Mouse (Mus musculus) heart, embryonic 14.5 days (tissue): ENCODE results near the gene Mettl6. TPM values are rescaled to one million over a fixed set of nuclear protein-coding genes. Genes with fewer than 3 reads are reported as not detected.
"Not testable (repeated sequence)": the region's sequence is repeated elsewhere in the genome, so short reads cannot be mapped to it uniquely, and the experiment has no call there.

Source experiments
- ATAC-seq: fragments of 200-750 bp; cut with Nextera tagmentation; 2 replicates; pipeline ENCODE4 v1.8.0; 2017; ENCODE audit warnings: low read depth, moderate TSS enrichment; ENCODE audit not compliant: insufficient number of reproducible peaks, insufficient read depth, low FRiP score
- H3K27ac ChIP-seq, 2 experiments: fragments of 200-500 bp in 1 of 2; fragments of 300-500 bp in 1 of 2; sonication (generic) in 1 of 2; replicated peaks in 1 of 2; 2 replicates each; pipeline ENCODE4 v1.5.1; 2012 to 2014; ENCODE audit warnings: low read depth in 2 of 2, low read length in 2 of 2, control low read depth in 1 of 2, mild to moderate bottlenecking in 1 of 2, mixed read lengths in 1 of 2; ENCODE audit not compliant: control insufficient read depth in 1 of 2, insufficient read depth in 1 of 2
- H3K27me3 ChIP-seq: fragments of 300-500 bp; sonication (generic); 2 replicates; pipeline ENCODE4 v1.6.1; 2014; ENCODE audit warnings: mild to moderate bottlenecking, low read length, control low read depth; ENCODE audit not compliant: control insufficient read depth, insufficient read depth
- H3K36me3 ChIP-seq: fragments of 300-500 bp; sonication (generic); 2 replicates; pipeline ENCODE4 v1.6.1; 2014; ENCODE audit warnings: mild to moderate bottlenecking, control low read depth, low read length, mixed read lengths; ENCODE audit not compliant: control insufficient read depth, insufficient read depth
- H3K4me1 ChIP-seq, 2 experiments: fragments of 200-500 bp in 1 of 2; fragments of 300-500 bp in 1 of 2; sonication (generic) in 1 of 2; 2 replicates each; pipeline ENCODE4 v1.6.1; 2012 to 2014; ENCODE audit warnings: low read length in 2 of 2, control low read depth in 1 of 2, mixed read lengths in 1 of 2; ENCODE audit not compliant: control insufficient read depth in 2 of 2, insufficient read depth in 2 of 2
- H3K4me2 ChIP-seq: fragments of 300-500 bp; sonication (generic); 2 replicates; pipeline ENCODE4 v1.6.1; 2014; ENCODE audit warnings: mild to moderate bottlenecking, low read length
- H3K4me3 ChIP-seq, 2 experiments: fragments of 200-500 bp in 1 of 2; fragments of 300-500 bp in 1 of 2; sonication (generic) in 1 of 2; 2 replicates each; pipeline ENCODE4 v1.5.1; 2012 to 2014; ENCODE audit warnings: low read length in 2 of 2, mild to moderate bottlenecking in 2 of 2, control low read depth in 1 of 2, low read depth in 1 of 2, moderate library complexity in 1 of 2; ENCODE audit not compliant: control insufficient read depth in 1 of 2, insufficient read depth in 1 of 2
- H3K9ac ChIP-seq: fragments of 300-500 bp; sonication (generic); 2 replicates; pipeline ENCODE4 v1.6.1; 2014; ENCODE audit warnings: mild to moderate bottlenecking, low read length
- H3K9me3 ChIP-seq: fragments of 300-500 bp; sonication (generic); 2 replicates; pipeline ENCODE4 v1.6.1; 2016; ENCODE audit warnings: low read length, control low read depth; ENCODE audit not compliant: control insufficient read depth
- WGBS: fragments of 180-500 bp; shearing (Covaris S2); extraction: QIAGEN DNeasy Blood & Tissue Kit; methylation state at CpG from one replicate; pipeline ENCODE4 v1.1.7; 2014; 5-methylcytosine and 5-hydroxymethylcytosine counted together
- polyA plus RNA-seq: library from polyadenylated mRNA; unstranded; fragments of >200 nt; fragmentation: Nextera tagmentation; extraction: Ambion mirVana; gene quantifications from 2 replicates; pipeline ENCODE4 v1.2.1, GENCODE M21; 2014

Mettl6 gene
- polyA plus RNA-seq, 1 experiment from 2014 or later = 40.7 TPM

DNA sequence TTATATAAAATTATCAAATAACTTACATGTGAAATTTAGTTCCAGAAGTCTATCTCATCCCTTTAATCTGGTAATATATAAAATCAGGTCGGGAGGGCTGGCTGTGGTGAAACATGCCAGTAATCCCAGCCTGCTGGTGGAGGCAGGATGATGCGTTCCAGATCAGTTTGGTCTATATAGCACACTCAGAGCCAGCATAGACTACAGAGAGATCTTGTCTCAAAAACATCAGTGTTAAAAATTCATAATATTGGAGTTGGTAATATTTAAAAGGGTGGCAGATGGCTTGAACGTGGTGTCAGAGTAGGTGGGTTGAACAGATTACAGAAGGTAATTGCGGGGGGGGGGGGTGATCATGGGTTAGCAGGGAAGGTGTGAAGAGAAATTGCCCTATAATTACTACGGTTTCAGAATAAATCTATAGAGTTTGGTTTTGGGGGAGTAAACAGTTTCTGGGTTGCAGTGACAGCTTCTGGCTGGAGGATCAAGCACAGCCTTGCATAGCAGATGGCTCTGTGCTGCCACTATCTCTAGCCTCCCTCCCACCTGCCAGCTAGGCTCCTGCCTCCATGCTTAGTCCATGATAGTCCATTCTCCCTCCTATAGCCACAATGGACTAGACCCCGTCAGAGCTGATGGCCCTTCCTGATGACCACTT is 38.6 kb downstream of the Mettl6 start:
- Histone ChIP-seq H3K9me3 (no peaks in the 10 kb centered on the region), H3K36me3 (no peaks in the 10 kb centered on the region), H3K9ac (no peak overlapping the region), H3K4me1 (peaks cover 0 to 2% of the 10 kb centered on the region in 2 experiments; a peak in 1 of 4 replicates), H3K4me3 (no peak overlapping the region), H3K27me3 (no peaks in the 10 kb centered on the region), H3K27ac (no peak overlapping the region), H3K4me2 (no peak overlapping the region)
- no peak for ATAC-seq
- WGBS = 77% methylated on average over 6 of the region's 6 CpGs

DNA sequence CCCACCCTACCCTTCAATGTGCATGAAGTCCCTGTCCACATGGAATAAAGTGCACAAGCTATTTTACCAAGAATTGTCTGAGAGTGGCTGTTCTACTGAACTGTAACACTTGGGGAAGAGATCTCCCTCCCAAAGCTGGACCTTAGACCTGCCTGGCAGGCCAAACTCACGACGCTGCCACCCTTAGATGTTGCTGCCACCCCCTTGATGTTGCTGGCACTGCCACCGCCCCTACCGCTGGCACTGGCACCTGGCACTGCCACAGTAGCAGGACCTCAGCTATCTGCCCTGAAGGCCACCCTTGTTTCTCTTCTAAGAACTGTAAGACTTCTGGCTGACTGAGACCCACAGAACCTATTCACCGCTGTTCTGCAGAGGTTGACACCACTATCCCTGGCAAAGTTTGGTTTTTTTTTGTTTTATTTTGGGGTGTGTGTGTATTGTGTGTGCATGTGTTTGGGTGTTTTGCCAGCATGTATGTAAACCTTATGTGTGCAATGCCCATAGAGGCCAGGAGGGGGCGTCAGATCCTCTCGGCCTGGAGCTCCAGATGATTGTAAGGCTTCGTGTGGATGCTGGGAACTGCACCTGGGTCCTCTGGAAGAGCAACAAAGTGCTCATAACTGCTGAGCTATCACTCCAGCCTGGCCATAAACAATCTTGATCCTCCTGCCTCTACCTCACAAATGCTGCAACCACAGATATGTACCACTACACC is 39.8 kb downstream of the Mettl6 start:
- no peaks in the 10 kb centered on the region for H3K36me3 ChIP-seq
- ATAC-seq = no peak
- 88% methylated on average over 8 of the region's 8 CpGs for WGBS
- H3K4me2 ChIP-seq = no peak overlapping the region
- H3K27me3 ChIP-seq = no peaks in the 10 kb centered on the region
- no peak overlapping the region for H3K9ac ChIP-seq
- H3K27ac ChIP-seq = no peak overlapping the region
- no peaks in the 10 kb centered on the region for H3K9me3 ChIP-seq
- H3K4me1 ChIP-seq = peaks cover 0 to 2% of the 10 kb centered on the region in 2 experiments; a peak in 1 of 4 replicates
- no peak overlapping the region for H3K4me3 ChIP-seq

DNA sequence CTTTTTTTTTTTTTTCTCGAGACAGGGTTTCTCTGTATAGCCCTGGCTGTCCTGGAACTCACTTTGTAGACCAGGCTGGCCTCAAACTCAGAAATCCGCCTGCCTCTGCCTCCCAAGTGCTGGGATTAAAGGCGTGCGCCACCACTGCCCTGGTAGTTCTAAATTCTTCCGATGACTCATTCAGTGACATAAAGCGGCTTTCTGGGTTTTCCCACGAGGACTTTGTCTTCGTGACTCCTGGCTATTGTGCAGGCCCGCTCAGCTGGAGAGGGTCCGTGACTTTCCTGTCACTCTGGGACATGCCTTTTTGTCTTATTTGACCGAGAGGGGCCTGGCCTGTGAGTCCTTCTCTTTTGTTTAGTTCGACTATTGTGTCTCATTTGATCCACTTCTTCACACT is 40.9 kb downstream of the Mettl6 start:
- not testable (repeated sequence) for H3K9ac ChIP-seq, H3K4me3 ChIP-seq, H3K4me2 ChIP-seq, H3K27ac ChIP-seq, H3K9me3 ChIP-seq, H3K36me3 ChIP-seq, H3K4me1 ChIP-seq, ATAC-seq, H3K27me3 ChIP-seq
- WGBS = 78% methylated on average over 12 of the region's 12 CpGs

DNA sequence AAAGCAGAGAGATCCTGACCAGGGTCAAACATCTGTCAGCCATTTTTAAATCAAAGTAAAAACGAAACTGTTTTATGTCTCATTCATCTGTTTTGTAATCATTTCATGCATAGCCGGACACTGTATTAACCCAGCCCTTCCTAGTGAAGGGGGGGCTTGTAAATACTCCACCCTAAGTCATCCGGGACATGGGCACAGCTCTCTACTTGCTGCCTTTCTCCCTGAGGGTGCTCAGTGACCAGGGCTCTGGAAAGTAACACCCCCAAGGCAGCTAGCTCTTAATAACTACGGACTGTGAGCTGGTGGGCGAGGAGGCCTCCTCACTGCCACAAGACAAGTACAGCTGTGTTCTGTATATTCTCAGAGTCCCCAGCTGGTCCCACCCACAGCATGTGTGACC is 45.8 kb downstream of the Mettl6 start:
- Histone ChIP-seq H3K27ac (peak overlapping the region in 1 of 2 experiments; percentile 30; a peak in 1 of 4 replicates), H3K27me3 (no peaks in the 10 kb centered on the region), H3K4me2 (no peak overlapping the region), H3K36me3 (no peaks in the 10 kb centered on the region), H3K4me1 (no peaks in the 10 kb centered on the region), H3K4me3 (no peak overlapping the region), H3K9ac (no peak overlapping the region), H3K9me3 (no peaks in the 10 kb centered on the region)
- no peak for ATAC-seq
- WGBS = 66% methylated on average over 5 of the region's 5 CpGs

DNA sequence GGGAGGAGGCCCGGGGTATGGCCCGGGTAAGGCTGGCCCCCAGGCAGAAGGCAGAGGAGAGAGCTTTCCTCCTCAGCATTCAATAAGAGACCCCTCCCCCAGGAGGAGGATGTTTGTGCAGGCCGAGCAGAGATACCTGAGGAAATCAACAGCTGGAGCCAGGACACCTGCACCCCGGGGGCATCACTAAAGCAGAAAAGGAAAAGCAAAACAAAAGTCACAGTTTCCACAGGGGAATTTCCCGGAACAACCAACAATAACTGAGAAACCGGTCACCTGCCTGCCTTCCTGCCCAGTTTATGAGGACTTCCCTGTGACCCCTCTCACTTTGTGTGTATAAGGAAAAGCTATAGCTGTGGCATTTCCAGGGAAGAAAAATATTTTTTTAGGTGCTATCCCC is 51.2 kb downstream of the Mettl6 start:
- Histone ChIP-seq H3K4me3 (no peak overlapping the region), H3K4me2 (no peak overlapping the region), H3K27me3 (no peaks in the 10 kb centered on the region), H3K4me1 (no peaks in the 10 kb centered on the region), H3K36me3 (no peaks in the 10 kb centered on the region), H3K27ac (no peak overlapping the region), H3K9ac (no peak overlapping the region), H3K9me3 (no peaks in the 10 kb centered on the region)
- WGBS = 67% methylated on average over 6 of the region's 6 CpGs
- ATAC-seq = no peak

DNA sequence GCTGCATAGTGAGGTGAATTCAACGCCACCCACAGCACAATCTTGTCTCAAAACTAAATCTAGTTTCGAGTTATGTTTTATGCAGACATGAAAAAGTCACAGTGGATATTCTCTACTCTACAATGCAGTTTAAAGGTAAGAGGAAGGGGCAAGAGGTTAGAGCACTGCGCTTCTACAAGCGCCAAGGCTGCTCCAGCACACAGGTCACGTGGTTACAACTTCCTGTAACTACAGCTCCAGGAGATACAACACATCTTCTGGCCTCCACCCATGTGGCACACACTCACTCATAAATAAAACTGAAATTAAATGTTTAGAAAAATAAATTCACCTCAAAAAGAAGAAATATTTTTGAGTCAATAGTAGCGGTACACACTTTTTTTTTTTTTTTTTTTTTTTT is 54.1 kb downstream of the Mettl6 start:
- no peak for ATAC-seq

DNA sequence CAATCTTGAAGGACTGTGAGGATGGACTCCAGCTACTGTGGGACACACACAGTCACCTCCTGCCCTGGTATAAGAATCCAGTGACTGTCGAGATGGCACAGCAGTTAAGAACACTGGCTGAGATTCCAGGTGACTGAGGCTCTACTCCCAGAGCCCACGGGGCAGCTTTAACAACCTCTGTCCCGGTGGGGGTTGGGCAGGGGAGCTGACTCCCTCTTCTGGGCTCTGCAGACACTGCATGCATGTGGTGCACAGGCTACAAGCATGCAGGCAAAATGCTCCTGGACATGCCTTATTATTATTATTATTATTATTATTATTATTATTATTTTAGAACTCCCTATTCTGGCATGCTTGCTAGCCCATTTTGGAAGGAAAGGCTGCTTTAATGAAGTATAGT is 54.6 kb downstream of the Mettl6 start:
- H3K9me3 ChIP-seq = no peaks in the 10 kb centered on the region
- H3K27me3 ChIP-seq = no peaks in the 10 kb centered on the region

More for the DNA sequence above, 54.1 kb downstream of the Mettl6 start:
- Histone ChIP-seq H3K4me2 (no peak overlapping the region), H3K4me3 (no peak overlapping the region), H3K36me3 (no peaks in the 10 kb centered on the region), H3K4me1 (peaks cover 5% of the 10 kb centered on the region in 2 experiments), H3K27ac (no peak overlapping the region), H3K9me3 (no peaks in the 10 kb centered on the region), H3K27me3 (no peaks in the 10 kb centered on the region), H3K9ac (no peak overlapping the region)
- WGBS = 86% methylated on average over 6 of the region's 6 CpGs

More for the DNA sequence above, 54.6 kb downstream of the Mettl6 start:
- no peak overlapping the region for H3K4me2 ChIP-seq
- ATAC-seq = no peak
- no peak overlapping the region for H3K4me3 ChIP-seq
- 30% methylated on average over 3 of the region's 3 CpGs for WGBS
- no peaks in the 10 kb centered on the region for H3K36me3 ChIP-seq
- no peak overlapping the region for H3K27ac ChIP-seq
- H3K9ac ChIP-seq = no peak overlapping the region
- H3K4me1 ChIP-seq = peaks cover 5% of the 10 kb centered on the region in 2 experiments
